Mouse (Mus musculus): ENCODE results near the gene Phkg2. TPM values are rescaled to one million over a fixed set of nuclear protein-coding genes. Genes with fewer than 3 reads are reported as not detected.

Phkg2 gene
- polyA plus RNA-seq, 1 experiment = 43.2 TPM

DNA sequence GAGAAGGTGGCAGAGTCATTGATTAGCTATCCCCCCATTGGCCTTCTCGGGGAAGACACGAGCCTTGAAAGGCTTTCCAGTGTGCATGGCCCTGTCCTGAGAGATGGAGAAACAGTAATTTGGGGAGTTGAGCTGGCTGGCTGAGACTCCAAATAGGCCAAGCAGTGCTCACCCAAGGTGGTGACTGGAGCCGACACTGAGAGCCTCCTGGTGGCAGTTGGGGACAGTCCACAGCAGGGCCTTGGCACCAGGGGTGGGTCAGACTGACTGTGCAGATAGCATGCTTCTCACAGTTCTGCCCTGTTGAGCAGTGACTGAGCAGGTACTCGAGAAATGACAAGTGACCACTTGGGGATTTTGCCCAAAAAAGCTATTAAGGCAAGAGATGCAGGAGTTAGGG, 28.6 kb downstream of the Phkg2 start:
- Histone ChIP-seq H3K4me3 (ENCODE audit: low read depth, low read length) (no peak overlapping the region), H3K27ac (ENCODE audit: insufficient read depth, low read depth, low read length) (no peak overlapping the region), H3K27me3 (ENCODE audit: control insufficient read depth, insufficient read depth, low read length) (no peaks in the 10 kb centered on the region), H3K4me1 (ENCODE audit: control insufficient read depth, insufficient read depth, insufficient read length, low read length) (no peaks in the 10 kb centered on the region), H3K36me3 (ENCODE audit: control insufficient read depth, insufficient read depth, low read length) (peaks cover 63% of the 10 kb centered on the region)
- WGBS = 80% methylated on average over 4 of the region's 4 CpGs
- TF ChIP-seq POLR2A (IDR thresholded peaks at IDR 0.05; ENCODE audit: low read depth, low read length) (no peak), CTCF (IDR thresholded peaks at IDR 0.05; ENCODE audit: extremely low read depth, insufficient read length, insufficient replicate concordance, low read depth, low read length) (no peak)

DNA sequence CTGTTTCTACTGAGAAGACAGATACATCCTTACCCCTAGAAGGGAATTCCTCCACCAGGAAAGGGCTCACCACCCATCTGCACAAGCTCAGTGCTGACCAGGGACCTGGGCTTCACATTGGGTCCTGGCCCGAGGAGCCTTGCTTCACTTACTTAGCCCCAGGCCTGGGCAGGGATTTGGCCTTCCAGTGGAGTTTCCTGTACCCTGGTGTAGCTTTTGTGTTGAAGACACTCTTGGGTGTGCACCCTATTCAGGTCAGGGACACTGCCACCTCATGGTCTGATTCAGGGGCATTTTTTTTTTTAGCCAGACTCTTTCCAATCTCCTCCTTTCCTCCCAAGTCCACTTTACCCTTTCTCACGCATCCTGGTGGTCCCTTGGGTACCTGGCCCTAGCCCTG, 29.8 kb downstream of the Phkg2 start:
- no peaks in the 10 kb centered on the region for H3K27me3 ChIP-seq (ENCODE audit: control insufficient read depth, insufficient read depth, low read length)
- WGBS = 90% methylated on average over 2 of the region's 2 CpGs
- peaks cover 52% of the 10 kb centered on the region for H3K36me3 ChIP-seq (ENCODE audit: control insufficient read depth, insufficient read depth, low read length)
- no peak overlapping the region for H3K4me3 ChIP-seq (ENCODE audit: low read depth, low read length)
- TF ChIP-seq POLR2A (IDR thresholded peaks at IDR 0.05; ENCODE audit: low read depth, low read length) (no peak), CTCF (IDR thresholded peaks at IDR 0.05; ENCODE audit: extremely low read depth, insufficient read length, insufficient replicate concordance, low read depth, low read length) (no peak)
- H3K27ac ChIP-seq (ENCODE audit: insufficient read depth, low read depth, low read length) = no peak overlapping the region
- H3K4me1 ChIP-seq (ENCODE audit: control insufficient read depth, insufficient read depth, insufficient read length, low read length) = no peaks in the 10 kb centered on the region

GRCm38 (mm10) chr7:127604256-127604655, 31.1 kb downstream of the Phkg2 start:
- Histone ChIP-seq H3K27ac (ENCODE audit: insufficient read depth, low read depth, low read length) (no peak overlapping the region), H3K27me3 (ENCODE audit: control insufficient read depth, insufficient read depth, low read length) (no peaks in the 10 kb centered on the region), H3K36me3 (ENCODE audit: control insufficient read depth, insufficient read depth, low read length) (peaks cover 40% of the 10 kb centered on the region), H3K4me3 (ENCODE audit: low read depth, low read length) (no peak overlapping the region), H3K4me1 (ENCODE audit: control insufficient read depth, insufficient read depth, insufficient read length, low read length) (no peaks in the 10 kb centered on the region)
- 84% methylated on average over 10 of the region's 10 CpGs for WGBS
- no peak for TF ChIP-seq POLR2A (IDR thresholded peaks at IDR 0.05; ENCODE audit: low read depth, low read length)
- no peak for TF ChIP-seq CTCF (IDR thresholded peaks at IDR 0.05; ENCODE audit: extremely low read depth, insufficient read length, insufficient replicate concordance, low read depth, low read length)

DNA sequence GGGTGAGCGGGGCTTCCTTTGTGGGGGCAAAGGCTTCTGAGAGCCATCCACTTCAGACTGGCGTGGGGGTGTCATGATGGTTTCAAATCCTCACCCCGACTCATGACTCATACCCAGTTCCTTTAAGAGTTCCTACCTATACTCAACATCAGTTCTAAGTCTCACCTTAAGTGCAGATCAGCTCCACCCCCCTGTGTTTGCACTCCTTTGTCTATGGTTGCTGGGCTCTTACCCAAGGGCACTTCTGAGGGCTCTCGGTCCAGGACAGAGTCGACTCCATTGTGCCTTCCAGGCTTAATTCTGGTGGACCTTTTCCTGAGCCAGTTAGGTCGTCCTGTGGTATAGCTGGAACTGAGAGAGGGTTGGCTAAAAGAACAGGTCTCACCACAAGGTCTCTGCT, 34.0 kb downstream of the Phkg2 start:
- Histone ChIP-seq H3K27ac (ENCODE audit: insufficient read depth, low read depth, low read length) (no peak overlapping the region), H3K36me3 (ENCODE audit: control insufficient read depth, insufficient read depth, low read length) (peaks cover 35% of the 10 kb centered on the region)

DNA sequence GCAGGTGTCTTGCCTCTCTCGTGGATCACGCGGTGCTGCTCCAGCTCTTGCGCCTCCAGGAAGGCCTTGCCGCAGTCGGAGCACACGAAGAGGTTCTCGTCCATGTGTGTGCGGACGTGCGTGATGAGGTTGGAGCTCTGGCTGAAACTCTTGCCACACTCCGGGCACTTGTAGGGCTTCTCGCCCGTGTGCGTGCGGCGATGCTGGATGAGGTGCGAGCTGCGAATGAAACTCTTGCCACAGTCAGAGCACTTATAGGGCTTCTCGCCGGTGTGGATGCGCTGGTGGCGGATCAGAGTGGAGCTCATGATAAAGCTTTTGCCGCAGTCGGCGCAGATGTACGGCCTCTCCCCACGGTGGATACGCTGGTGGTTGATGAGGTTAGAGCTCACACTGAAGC, 37.9 kb downstream of the Phkg2 start:
- H3K27me3 ChIP-seq (ENCODE audit: control insufficient read depth, insufficient read depth, low read length) = no peaks in the 10 kb centered on the region
- 0 out of 2 replicates have a peak, but pooled peaks cover 3% of the 10 kb centered on the region for H3K4me1 ChIP-seq (ENCODE audit: control insufficient read depth, insufficient read depth, insufficient read length, low read length)
- no peak overlapping the region for H3K27ac ChIP-seq (ENCODE audit: insufficient read depth, low read depth, low read length)
- peaks cover 22% of the 10 kb centered on the region for H3K36me3 ChIP-seq (ENCODE audit: control insufficient read depth, insufficient read depth, low read length)
- WGBS = 96% methylated on average over 29 of the region's 29 CpGs
- H3K4me3 ChIP-seq (ENCODE audit: low read depth, low read length) = no peak overlapping the region
- TF ChIP-seq POLR2A (IDR thresholded peaks at IDR 0.05; ENCODE audit: low read depth, low read length) (no peak), CTCF (IDR thresholded peaks at IDR 0.05; ENCODE audit: extremely low read depth, insufficient read length, insufficient replicate concordance, low read depth, low read length) (no peak)

More for the DNA sequence above, 34.0 kb downstream of the Phkg2 start:
- no peaks in the 10 kb centered on the region for H3K4me1 ChIP-seq (ENCODE audit: control insufficient read depth, insufficient read depth, insufficient read length, low read length)
- WGBS = 76% methylated on average over 6 of the region's 6 CpGs
- H3K27me3 ChIP-seq (ENCODE audit: control insufficient read depth, insufficient read depth, low read length) = no peaks in the 10 kb centered on the region
- no peak overlapping the region for H3K4me3 ChIP-seq (ENCODE audit: low read depth, low read length)
- TF ChIP-seq CTCF (IDR thresholded peaks at IDR 0.05; ENCODE audit: extremely low read depth, insufficient read length, insufficient replicate concordance, low read depth, low read length) (no peak), POLR2A (IDR thresholded peaks at IDR 0.05; ENCODE audit: low read depth, low read length) (no peak)

DNA sequence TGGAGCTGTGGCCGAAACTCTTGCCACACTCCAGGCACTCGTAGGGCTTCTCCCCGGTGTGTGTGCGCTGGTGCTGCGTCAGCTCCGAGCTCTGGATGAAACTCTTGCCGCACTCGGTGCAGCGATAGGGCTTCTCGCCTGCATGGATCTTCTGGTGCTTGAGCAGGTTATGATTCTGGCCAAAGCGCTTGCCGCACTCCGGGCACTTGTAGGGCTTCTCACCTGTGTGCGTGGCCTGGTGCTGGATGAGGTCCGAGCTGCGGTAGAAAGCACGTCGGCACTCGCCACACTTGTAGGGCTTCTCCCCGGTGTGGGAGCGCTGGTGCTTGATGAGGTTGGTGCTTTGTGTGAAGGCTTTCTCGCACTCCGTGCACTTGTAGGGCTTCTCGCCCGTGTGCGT, 38.4 kb downstream of the Phkg2 start:
- Histone ChIP-seq H3K27me3 (ENCODE audit: control insufficient read depth, insufficient read depth, low read length) (no peaks in the 10 kb centered on the region), H3K36me3 (ENCODE audit: control insufficient read depth, insufficient read depth, low read length) (peaks cover 22% of the 10 kb centered on the region), H3K4me1 (ENCODE audit: control insufficient read depth, insufficient read depth, insufficient read length, low read length) (0 out of 2 replicates have a peak, but pooled peaks cover 3% of the 10 kb centered on the region), H3K27ac (ENCODE audit: insufficient read depth, low read depth, low read length) (no peak overlapping the region), H3K4me3 (ENCODE audit: low read depth, low read length) (no peak overlapping the region)
- TF ChIP-seq CTCF (IDR thresholded peaks at IDR 0.05; ENCODE audit: extremely low read depth, insufficient read length, insufficient replicate concordance, low read depth, low read length) (no peak), POLR2A (IDR thresholded peaks at IDR 0.05; ENCODE audit: low read depth, low read length) (no peak)
- WGBS = 96% methylated on average over 26 of the region's 26 CpGs

DNA sequence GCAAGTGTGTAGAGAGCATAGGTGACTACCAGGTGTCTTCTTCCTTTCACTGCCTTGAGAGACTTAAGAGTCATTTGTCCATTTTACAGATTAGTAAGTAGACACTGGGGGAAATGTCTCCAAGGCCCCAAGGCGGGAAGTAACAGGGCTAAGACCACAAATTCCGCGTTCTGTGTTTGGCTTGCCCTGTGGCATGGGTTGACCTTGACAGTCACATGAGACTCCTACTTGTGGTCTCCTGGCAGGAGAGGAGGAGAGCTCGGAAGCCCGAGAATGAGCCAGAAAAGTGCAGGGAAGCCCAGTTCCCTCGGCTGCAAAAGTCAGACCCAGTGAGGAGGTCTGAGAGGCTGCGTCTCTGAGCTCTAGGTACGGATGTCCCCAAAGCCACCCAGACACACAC, 40.4 kb downstream of the Phkg2 start:
- TF ChIP-seq POLR2A (IDR thresholded peaks at IDR 0.05; ENCODE audit: low read depth, low read length) = no peak
- TF ChIP-seq CTCF (IDR thresholded peaks at IDR 0.05; ENCODE audit: extremely low read depth, insufficient read length, insufficient replicate concordance, low read depth, low read length) = no peak
- Histone ChIP-seq H3K4me3 (ENCODE audit: low read depth, low read length) (no peak overlapping the region), H3K4me1 (ENCODE audit: control insufficient read depth, insufficient read depth, insufficient read length, low read length) (0 out of 2 replicates have a peak, but pooled peaks cover 3% of the 10 kb centered on the region), H3K27me3 (ENCODE audit: control insufficient read depth, insufficient read depth, low read length) (no peaks in the 10 kb centered on the region), H3K27ac (ENCODE audit: insufficient read depth, low read depth, low read length) (no peak overlapping the region), H3K36me3 (ENCODE audit: control insufficient read depth, insufficient read depth, low read length) (peaks cover 22% of the 10 kb centered on the region)
- 88% methylated on average over 8 of the region's 8 CpGs for WGBS

Measured in small intestine, adult 2 months (tissue).